Mouse (Mus musculus): ENCODE results near the gene Poldip3.
A peak's percentile ranks its signal among the peaks of the same experiment; 100 is the strongest.

Gene Poldip3

GRCm38 (mm10) chr15:83086636-83087328, 62.4 kb downstream of the Poldip3 start:
- DNase-seq (ENCODE audit: low read depth), result no peak

- peak; percentile 84 for DNase-seq (ENCODE audit: low read depth)
Observed at GRCm38 (mm10) chr15:83085901-83086300, 63.3 kb downstream of the Poldip3 start.

GRCm38 (mm10) chr15:83084022-83084640, 65.1 kb downstream of the Poldip3 start:
- DNase-seq (ENCODE audit: low read depth), result peak; percentile 55

- no peak for DNase-seq (ENCODE audit: low read depth)
Observed at GRCm38 (mm10) chr15:83083530-83083929, 65.7 kb downstream of the Poldip3 start.
